Mouse (Mus musculus) kidney, adult 2 months (tissue): ENCODE data around the gene Dnajc13.

Experiments
- CTCF ChIP-seq: fragments of 200-500 bp; conservative IDR thresholded peaks from 2 replicates; pipeline ENCODE4 v1.5.1; 2011; ENCODE audit warnings: low read depth, mild to moderate bottlenecking, control low read depth, low read length, moderate library complexity, mixed read lengths; ENCODE audit not compliant: insufficient read depth, insufficient read length
- POLR2A ChIP-seq: fragments of 200-500 bp; IDR thresholded peaks from one replicate; pipeline ENCODE4 v1.6.1; 2011; ENCODE audit warnings: low read depth, low read length, control low read depth

- TF ChIP-seq CTCF = no peak
- no peak for TF ChIP-seq POLR2A
These were observed 19.0 kb upstream of the Dnajc13 start for GRCm38 (mm10) chr9:104281737-104282136.
